Mouse (Mus musculus): Measurements from ENCODE around the gene Gbp2b.
"Not testable (repeated sequence)": the region's sequence is repeated elsewhere in the genome, so short reads cannot be mapped to it uniquely, and the experiment has no call there.

Gbp2b gene

GRCm38 (mm10) chr3:142594547-142594946 lies at the start of gene Gbp2b:
Gbp2b (plus strand) TSS chr3:142594847.
- in situ Hi-C loops (cut with MboI, MseI): no loop called here

GRCm38 (mm10) chr3:142546690-142547089 lies 48.0 kb upstream of the Gbp2b start:
- in situ Hi-C loops (cut with MboI, MseI): no loop called here

GRCm38 (mm10) chr3:142550052-142550676 lies 44.5 kb upstream of the Gbp2b start:
- in situ Hi-C loops (cut with MboI, MseI): no loop called here

GRCm38 (mm10) chr3:142554601-142555000 lies 40.0 kb upstream of the Gbp2b start:
- in situ Hi-C loops (cut with MboI, MseI): no loop called here

GRCm38 (mm10) chr3:142555623-142556022 lies 39.0 kb upstream of the Gbp2b start:
- in situ Hi-C loops (cut with MboI, MseI): no loop called here

- in situ Hi-C loops (cut with MboI, MseI): loop anchor here (5.0 kb wide), 1 partner anchor 67 kb away; the partner anchor contains the start of gene Gbp5
Measured at GRCm38 (mm10) chr3:142559632-142560228, 34.9 kb upstream of the Gbp2b start, which contains the start of gene Gbp3. Gbp3 (plus strand) TSS chr3:142560026.

GRCm38 (mm10) chr3:142560296-142560948 lies 34.2 kb upstream of the Gbp2b start:
- in situ Hi-C loops (cut with MboI, MseI): loop anchor here (5.0 kb wide), 1 partner anchor 68 kb away; the partner anchor contains the start of gene Gbp5

GRCm38 (mm10) chr3:142561045-142561646 lies 33.5 kb upstream of the Gbp2b start:
- in situ Hi-C loops (cut with MboI, MseI): loop anchor here (5.0 kb wide), 1 partner anchor 69 kb away; the partner anchor contains the start of gene Gbp5

GRCm38 (mm10) chr3:142561666-142562065 lies 33.0 kb upstream of the Gbp2b start:
- in situ Hi-C loops (cut with MboI, MseI): loop anchor here (5.0 kb wide), 1 partner anchor 69 kb away; the partner anchor contains the start of gene Gbp5

- in situ Hi-C loops (cut with MboI, MseI): not testable (repeated sequence)
Measured at GRCm38 (mm10) chr3:142567490-142567889, 27.2 kb upstream of the Gbp2b start.

GRCm38 (mm10) chr3:142570738-142571137 lies 23.9 kb upstream of the Gbp2b start:
- in situ Hi-C loops (cut with MboI, MseI): no loop called here

GRCm38 (mm10) chr3:142577108-142577507 lies 17.5 kb upstream of the Gbp2b start:
- in situ Hi-C loops (cut with MboI, MseI): no loop called here

- in situ Hi-C loops (cut with MboI, MseI): no loop called here
Measured at GRCm38 (mm10) chr3:142578342-142578741, 16.3 kb upstream of the Gbp2b start.

GRCm38 (mm10) chr3:142583067-142583466 lies 11.6 kb upstream of the Gbp2b start:
- in situ Hi-C loops (cut with MboI, MseI): no loop called here

- in situ Hi-C loops (cut with MboI, MseI): no loop called here
Measured at GRCm38 (mm10) chr3:142587386-142587785, 7.3 kb upstream of the Gbp2b start.

- in situ Hi-C loops (cut with MboI, MseI): no loop called here
Measured at GRCm38 (mm10) chr3:142588888-142589287, 5.8 kb upstream of the Gbp2b start.

GRCm38 (mm10) chr3:142590431-142591067 lies 4.1 kb upstream of the Gbp2b start:
- in situ Hi-C loops (cut with MboI, MseI): no loop called here

GRCm38 (mm10) chr3:142597923-142598322 lies 3.3 kb downstream of the Gbp2b start:
- in situ Hi-C loops (cut with MboI, MseI): no loop called here

GRCm38 (mm10) chr3:142601675-142602074 lies 7.0 kb downstream of the Gbp2b start:
- in situ Hi-C loops (cut with MboI, MseI): no loop called here

- in situ Hi-C loops (cut with MboI, MseI): no loop called here
Measured at GRCm38 (mm10) chr3:142618658-142619057, 24.0 kb downstream of the Gbp2b start.

GRCm38 (mm10) chr3:142619606-142620005 lies 25.0 kb downstream of the Gbp2b start:
- in situ Hi-C loops (cut with MboI, MseI): loop anchor here (5.0 kb wide), 1 partner anchor 127 kb away; the partner anchor contains the start of gene Gbp5

Data from T-helper 2 cell (primary cell).